Mouse (Mus musculus): ENCODE results near the gene Borcs5. TPM values are rescaled to one million over a fixed set of nuclear protein-coding genes. Genes with fewer than 3 reads are reported as not detected.
A peak's percentile ranks its signal among the peaks of the same experiment; 100 is the strongest.

Borcs5 gene
- polyA plus RNA-seq, 1 experiment = 46.7 TPM

DNA sequence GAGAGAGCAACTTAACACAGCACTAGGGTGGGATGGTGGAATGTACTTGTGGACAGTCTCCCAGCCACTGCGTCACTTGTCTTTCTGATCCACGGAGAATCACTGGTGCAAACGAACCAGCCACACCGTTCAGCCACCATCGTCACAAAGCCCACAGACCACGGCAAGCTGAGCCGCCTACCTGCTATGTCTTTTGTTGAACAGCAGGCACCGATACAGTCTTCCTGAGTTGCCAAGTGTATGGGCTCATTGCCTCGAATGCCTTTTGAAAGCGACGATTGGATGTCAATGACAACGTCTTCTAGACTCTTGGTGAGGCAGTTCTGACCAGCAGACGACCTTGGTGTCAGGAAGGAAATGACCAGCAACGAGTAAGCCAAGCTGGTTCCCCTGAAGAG, 17.8 kb upstream of the Borcs5 start:
- Histone ChIP-seq H3K27ac (ENCODE audit: insufficient read depth, low read length) (peak overlapping the region; percentile 57), H3K4me3 (ENCODE audit: insufficient read depth, low read length) (no peak overlapping the region), H3K4me1 (ENCODE audit: control insufficient read depth, insufficient read depth, low read length) (peaks cover 6% of the 10 kb centered on the region)
- TF ChIP-seq POLR2A (IDR thresholded peaks at IDR 0.05; ENCODE audit: extremely low read depth, insufficient read depth, low read length) = 0 out of 2 replicates have a peak, but pooled peaks have one; percentile 24
- no peak for TF ChIP-seq CTCF (IDR thresholded peaks at IDR 0.05; ENCODE audit: extremely low read depth, insufficient read depth, low read length)

DNA sequence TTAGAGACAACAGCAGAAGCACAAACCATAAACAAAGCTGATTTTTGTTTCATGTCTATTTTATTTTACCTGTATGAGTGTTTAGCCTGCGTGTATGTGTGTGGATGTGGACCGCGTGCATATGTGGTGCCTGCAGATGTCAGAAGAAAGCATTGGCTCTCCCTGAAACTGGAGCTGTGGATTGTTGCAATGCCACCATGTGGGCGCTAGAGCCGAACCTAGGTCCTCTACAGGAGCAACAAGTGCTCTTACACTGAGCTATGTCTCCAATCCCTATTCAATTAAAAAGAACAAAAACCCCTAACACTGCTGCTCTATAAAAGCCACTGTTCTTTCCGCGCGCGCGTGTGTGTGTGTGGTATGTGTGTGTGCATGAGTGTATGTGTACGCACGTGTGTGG, 13.9 kb upstream of the Borcs5 start:
- Histone ChIP-seq H3K27ac (ENCODE audit: insufficient read depth, low read length) (no peak overlapping the region), H3K4me3 (ENCODE audit: insufficient read depth, low read length) (no peak overlapping the region), H3K4me1 (ENCODE audit: control insufficient read depth, insufficient read depth, low read length) (peaks cover 6% of the 10 kb centered on the region)
- TF ChIP-seq POLR2A (IDR thresholded peaks at IDR 0.05; ENCODE audit: extremely low read depth, insufficient read depth, low read length) (no peak), CTCF (IDR thresholded peaks at IDR 0.05; ENCODE audit: extremely low read depth, insufficient read depth, low read length) (no peak)

DNA sequence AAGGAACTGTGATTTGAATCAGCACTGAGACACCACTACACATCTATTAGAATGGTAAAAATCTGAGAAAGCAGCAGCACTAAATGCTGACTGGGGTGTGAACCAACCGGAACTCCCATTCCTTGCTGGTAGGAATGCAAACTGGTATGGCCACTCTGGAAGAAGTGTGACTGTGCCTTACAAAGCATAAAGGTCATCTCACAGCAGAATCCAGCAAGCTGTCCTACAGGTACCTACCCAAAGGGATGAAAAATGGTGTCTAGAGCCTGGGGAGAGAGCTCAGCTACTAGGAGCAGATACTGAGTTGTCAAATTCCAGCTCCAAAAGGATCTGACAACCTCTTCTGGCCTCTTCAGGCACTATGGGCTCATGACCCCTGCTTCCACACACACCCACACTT, 12.7 kb upstream of the Borcs5 start:
- H3K4me3 ChIP-seq (ENCODE audit: insufficient read depth, low read length) = no peak overlapping the region
- peaks cover 4% of the 10 kb centered on the region for H3K4me1 ChIP-seq (ENCODE audit: control insufficient read depth, insufficient read depth, low read length)
- TF ChIP-seq CTCF (IDR thresholded peaks at IDR 0.05; ENCODE audit: extremely low read depth, insufficient read depth, low read length) = no peak
- no peak for TF ChIP-seq POLR2A (IDR thresholded peaks at IDR 0.05; ENCODE audit: extremely low read depth, insufficient read depth, low read length)
- H3K27ac ChIP-seq (ENCODE audit: insufficient read depth, low read length) = no peak overlapping the region

DNA sequence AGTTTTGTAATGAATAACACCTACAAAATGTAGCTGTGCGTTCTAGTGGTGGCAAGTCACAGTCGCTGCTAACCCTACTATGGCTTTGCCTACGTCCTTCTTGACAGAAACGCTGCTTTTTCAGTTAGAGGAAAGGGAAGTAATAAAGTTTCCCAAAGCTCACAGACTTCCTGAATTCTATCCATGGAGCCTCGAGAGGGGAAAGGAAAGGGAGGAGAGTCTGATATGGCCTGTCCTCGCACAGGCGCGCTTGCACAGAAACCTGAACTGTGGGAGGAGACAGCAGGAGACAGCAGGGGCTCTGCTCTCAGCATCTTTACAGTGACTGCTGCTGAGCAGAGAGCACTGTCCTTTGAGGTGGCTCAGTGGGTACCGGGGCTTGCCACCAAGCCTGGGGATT, 8.9 kb upstream of the Borcs5 start:
- TF ChIP-seq CTCF (IDR thresholded peaks at IDR 0.05; ENCODE audit: extremely low read depth, insufficient read depth, low read length) (no peak), POLR2A (IDR thresholded peaks at IDR 0.05; ENCODE audit: extremely low read depth, insufficient read depth, low read length) (no peak)
- Histone ChIP-seq H3K4me1 (ENCODE audit: control insufficient read depth, insufficient read depth, low read length) (no peaks in the 10 kb centered on the region), H3K4me3 (ENCODE audit: insufficient read depth, low read length) (no peak overlapping the region), H3K27ac (ENCODE audit: insufficient read depth, low read length) (no peak overlapping the region)

DNA sequence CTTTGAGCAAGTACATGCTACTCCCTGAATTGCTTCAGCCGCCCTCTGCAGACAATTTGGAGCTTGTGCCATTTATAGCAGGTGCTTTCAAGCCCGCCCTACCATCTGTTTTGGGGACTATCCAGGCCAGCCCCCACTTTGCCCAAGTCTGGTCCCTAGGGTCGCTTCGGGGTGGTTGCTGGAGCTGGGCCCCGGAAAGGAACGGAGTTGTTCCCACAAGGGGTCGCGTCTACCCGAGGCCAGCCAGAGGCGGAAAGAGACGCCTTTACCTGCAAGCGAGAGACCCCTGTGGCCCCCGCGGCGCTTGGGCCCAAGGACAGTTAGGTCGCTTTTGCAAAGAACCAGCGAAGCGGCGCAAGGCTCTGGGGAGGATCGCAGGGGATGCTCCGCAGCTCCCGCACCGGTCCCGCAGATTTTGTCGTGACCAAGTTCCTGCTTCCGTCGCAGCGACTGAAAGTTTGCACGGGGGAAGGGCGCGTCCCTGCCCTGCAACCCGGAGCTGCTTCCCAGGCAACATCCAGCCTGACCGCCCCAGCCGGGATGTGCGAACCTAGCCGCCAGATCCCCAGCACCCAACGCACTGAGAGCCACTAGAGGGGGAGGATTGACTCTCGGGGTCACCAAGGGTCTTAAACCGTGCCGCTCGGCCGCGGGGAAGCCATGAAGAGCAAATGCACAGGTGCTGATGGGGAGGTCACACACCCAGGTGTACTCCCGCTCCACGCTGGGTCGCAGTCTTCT, 7.2 kb upstream of the Borcs5 start, which contains the start of gene Mansc1:
Gene Mansc1 (minus strand): TSS at position 542 of the 741 bp plus-strand sequence.
- H3K27ac ChIP-seq (ENCODE audit: insufficient read depth, low read length) = 0 out of 2 replicates have a peak within 1 kb of the TSS, but pooled peaks have one; percentile 53
- TF ChIP-seq POLR2A (IDR thresholded peaks at IDR 0.05; ENCODE audit: extremely low read depth, insufficient read depth, low read length) = peak; percentile 19; the same call in 1 of the 2 replicates
- no peak for TF ChIP-seq CTCF (IDR thresholded peaks at IDR 0.05; ENCODE audit: extremely low read depth, insufficient read depth, low read length)
- no peaks in the 10 kb centered on the region for H3K4me1 ChIP-seq (ENCODE audit: control insufficient read depth, insufficient read depth, low read length)
- H3K4me3 ChIP-seq (ENCODE audit: insufficient read depth, low read length) = peak within 1 kb of the TSS; percentile 55

DNA sequence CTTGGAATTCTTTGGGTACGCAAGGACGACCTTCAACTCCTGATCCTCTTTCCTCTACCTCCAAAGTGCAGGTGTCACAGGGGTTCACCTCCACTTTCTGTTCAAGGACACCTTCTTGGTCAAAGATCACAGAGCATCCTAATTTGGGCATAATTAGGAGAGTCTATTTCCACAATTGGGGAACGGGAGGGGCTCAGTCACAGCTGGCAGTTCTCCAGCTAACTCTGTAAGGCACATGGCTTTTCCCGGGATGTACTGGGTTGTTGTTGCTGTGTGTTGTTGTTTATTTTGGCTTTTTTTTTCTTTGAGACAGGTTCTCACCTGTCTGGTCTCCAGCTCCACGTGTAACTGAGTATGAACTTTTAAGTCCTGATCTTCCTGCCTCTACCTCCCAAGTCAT, 6.6 kb upstream of the Borcs5 start:
- no peak overlapping the region for H3K27ac ChIP-seq (ENCODE audit: insufficient read depth, low read length)
- TF ChIP-seq CTCF (IDR thresholded peaks at IDR 0.05; ENCODE audit: extremely low read depth, insufficient read depth, low read length) (no peak), POLR2A (IDR thresholded peaks at IDR 0.05; ENCODE audit: extremely low read depth, insufficient read depth, low read length) (no peak)
- H3K4me1 ChIP-seq (ENCODE audit: control insufficient read depth, insufficient read depth, low read length) = no peaks in the 10 kb centered on the region
- peak overlapping the region; percentile 55 for H3K4me3 ChIP-seq (ENCODE audit: insufficient read depth, low read length)

DNA sequence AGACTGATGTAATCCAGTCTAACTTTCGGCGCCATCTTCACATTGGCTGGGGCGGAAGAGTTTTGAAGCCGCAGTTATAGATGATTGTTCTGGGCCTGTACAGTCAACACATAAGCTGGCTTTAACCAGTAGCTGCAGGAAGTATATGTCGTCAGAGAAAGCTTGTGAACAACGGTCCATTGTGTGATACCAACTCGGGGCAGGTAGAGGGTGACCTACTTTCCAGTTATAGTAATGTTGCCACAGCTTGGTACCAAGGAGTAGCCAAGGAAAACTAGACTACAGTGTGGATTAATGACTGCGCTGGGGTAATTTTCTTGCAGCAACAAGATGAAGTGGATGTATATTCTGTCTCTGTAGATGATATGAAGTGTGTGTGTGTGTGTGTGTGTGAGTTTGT, 5.8 kb upstream of the Borcs5 start:
- H3K27ac ChIP-seq (ENCODE audit: insufficient read depth, low read length) = no peak overlapping the region
- TF ChIP-seq POLR2A (IDR thresholded peaks at IDR 0.05; ENCODE audit: extremely low read depth, insufficient read depth, low read length) = no peak
- no peak for TF ChIP-seq CTCF (IDR thresholded peaks at IDR 0.05; ENCODE audit: extremely low read depth, insufficient read depth, low read length)
- H3K4me1 ChIP-seq (ENCODE audit: control insufficient read depth, insufficient read depth, low read length) = no peaks in the 10 kb centered on the region

DNA sequence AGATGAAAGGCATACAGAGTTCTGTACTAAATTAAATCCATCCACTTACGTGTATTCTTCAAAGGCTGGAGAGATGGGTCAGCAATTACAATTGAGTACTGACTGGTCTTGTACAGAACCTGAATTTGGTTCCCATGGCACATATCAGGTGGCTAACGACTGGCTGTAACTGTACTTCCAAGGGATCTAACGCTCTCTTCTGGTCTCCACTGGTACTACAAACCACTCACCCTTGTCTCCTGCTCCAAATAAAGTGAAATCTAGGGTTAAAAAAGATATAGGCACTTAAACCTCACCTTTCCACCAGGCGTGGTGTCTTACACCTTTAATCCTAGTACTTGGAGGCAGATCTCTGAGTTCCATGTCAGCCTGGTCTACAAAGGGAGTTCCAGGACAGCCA, 2.8 kb upstream of the Borcs5 start:
- Histone ChIP-seq H3K4me1 (ENCODE audit: control insufficient read depth, insufficient read depth, low read length) (no peaks in the 10 kb centered on the region), H3K27ac (ENCODE audit: insufficient read depth, low read length) (no peak overlapping the region), H3K4me3 (ENCODE audit: insufficient read depth, low read length) (no peak overlapping the region)
- no peak for TF ChIP-seq POLR2A (IDR thresholded peaks at IDR 0.05; ENCODE audit: extremely low read depth, insufficient read depth, low read length)

More for the DNA sequence above, 5.8 kb upstream of the Borcs5 start:
- H3K4me3 ChIP-seq (ENCODE audit: insufficient read depth, low read length) = no peak overlapping the region

DNA sequence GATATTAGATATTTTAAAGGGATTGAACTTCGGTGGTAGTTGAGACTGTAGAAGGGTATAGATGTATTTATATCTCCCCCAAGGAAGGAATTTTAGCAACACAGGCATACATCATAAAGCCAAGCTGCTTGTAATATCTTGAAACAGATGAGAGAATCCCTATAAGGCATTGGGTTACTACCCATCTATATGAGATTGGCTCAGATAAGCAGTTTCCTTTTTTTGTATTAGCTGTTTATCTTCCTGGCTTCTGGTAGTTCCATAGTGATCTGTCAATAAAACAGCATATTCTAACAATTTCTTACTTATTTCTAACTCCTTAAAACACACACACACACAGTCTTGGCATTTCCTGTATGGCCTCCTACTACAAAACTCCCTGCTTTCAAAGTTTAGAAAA, 590 bp downstream of the Borcs5 start:
- Histone ChIP-seq H3K27ac (ENCODE audit: insufficient read depth, low read length) (no peak overlapping the region), H3K4me1 (ENCODE audit: control insufficient read depth, insufficient read depth, low read length) (no peaks in the 10 kb centered on the region; the same call in 1 of the 2 replicates), H3K4me3 (ENCODE audit: insufficient read depth, low read length) (no peak overlapping the region)
- TF ChIP-seq POLR2A (IDR thresholded peaks at IDR 0.05; ENCODE audit: extremely low read depth, insufficient read depth, low read length) = no peak
- TF ChIP-seq CTCF (IDR thresholded peaks at IDR 0.05; ENCODE audit: extremely low read depth, insufficient read depth, low read length) = no peak

Measured in cortical plate, adult 2 months (tissue).